Mouse (Mus musculus): ENCODE results near the gene Cbl.

Cbl gene

GRCm38 (mm10) chr9:44240399-44240798, 6.5 kb upstream of the Cbl start, which contains the start of gene Ccdc153:
Ccdc153 (plus strand) TSS chr9:44240676.
- DNase-seq (ENCODE audit: low read depth) = no peak

GRCm38 (mm10) chr9:44239447-44239846, 5.6 kb upstream of the Cbl start:
- DNase-seq (ENCODE audit: low read depth) = peak; percentile 52

GRCm38 (mm10) chr9:44238501-44239190, 4.8 kb upstream of the Cbl start:
- no peak for DNase-seq (ENCODE audit: low read depth)

DNA sequence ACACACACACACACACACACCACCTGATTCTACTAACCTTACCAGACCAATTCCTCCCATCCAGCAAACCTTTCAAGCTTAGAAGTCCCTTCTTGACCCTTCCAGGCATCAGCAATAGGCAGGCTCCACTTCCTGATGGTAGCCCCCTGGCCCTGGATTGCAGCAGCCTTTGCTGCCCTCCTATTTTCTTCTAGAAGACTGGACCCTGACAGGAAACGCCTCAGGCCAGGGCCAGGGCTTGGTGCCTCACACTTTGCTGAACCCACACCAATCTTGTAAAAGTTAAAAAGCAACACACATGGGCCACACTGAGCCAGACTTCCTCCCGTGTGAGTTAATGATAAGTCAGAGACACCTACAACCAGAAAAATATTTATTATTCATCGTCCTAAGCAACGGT, 3.3 kb upstream of the Cbl start:
- DNase-seq (ENCODE audit: low read depth) = no peak

DNA sequence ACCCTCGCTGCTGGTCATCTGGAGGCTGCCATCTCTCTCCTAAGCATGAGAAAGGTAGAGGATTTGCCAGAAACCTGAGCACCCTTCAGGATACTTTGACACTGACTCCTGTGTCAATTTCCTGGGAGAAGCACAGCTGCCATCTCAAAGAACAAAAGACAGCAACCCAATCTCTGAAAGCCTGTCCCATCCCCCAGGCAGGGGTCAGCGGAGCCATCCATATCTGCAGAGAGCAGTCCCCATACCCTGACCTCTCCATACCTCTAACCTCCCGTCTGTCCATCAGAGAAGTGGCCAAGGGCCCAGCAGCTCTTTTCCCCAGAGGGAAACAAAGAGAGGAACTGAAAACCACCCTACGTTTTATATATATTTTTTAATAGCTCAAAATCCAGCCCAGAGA, 2.8 kb upstream of the Cbl start:
- DNase-seq (ENCODE audit: low read depth) = no peak

- peak; percentile 73 for DNase-seq (ENCODE audit: low read depth)
These were observed 904 bp upstream of the Cbl start for GRCm38 (mm10) chr9:44234479-44235427.

DNA sequence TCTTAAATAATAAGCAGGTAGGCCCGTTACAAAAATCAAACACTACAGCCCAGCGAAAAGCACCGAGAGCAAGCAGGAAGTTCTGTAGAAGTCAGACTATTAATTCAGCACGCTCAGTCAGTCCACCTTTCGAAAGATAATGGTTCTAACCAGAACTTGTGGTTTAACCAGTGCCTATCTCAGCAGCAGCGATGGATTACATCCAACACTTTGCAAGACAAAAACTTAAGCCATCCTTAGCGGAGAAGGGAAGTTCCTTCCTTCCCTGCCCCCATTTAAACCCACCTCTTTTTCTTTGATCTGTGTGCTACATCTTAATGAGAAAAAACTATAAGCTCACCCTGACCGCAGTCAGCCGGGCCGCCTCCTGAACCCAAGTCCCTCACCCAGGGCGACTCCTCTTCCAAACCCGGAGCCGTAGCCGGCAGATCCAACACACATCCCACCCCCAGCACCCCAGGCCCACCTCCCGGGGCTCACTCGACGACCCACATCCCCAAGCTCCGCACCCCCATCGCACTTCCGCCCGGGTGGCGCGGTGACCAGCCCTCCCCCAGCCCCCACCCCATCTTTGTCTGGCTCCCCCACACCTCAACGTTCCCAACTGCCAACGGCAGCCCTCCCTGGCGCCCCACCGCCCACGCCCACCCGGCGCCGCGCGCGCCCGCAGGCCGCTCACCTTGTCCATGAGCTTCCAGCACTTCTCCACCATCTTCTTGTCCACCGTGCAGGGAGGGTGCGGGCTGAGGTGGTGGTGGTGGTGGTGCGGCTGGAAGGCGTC, 638 bp downstream of the Cbl start:
- no peak for DNase-seq (ENCODE audit: low read depth)

DNA sequence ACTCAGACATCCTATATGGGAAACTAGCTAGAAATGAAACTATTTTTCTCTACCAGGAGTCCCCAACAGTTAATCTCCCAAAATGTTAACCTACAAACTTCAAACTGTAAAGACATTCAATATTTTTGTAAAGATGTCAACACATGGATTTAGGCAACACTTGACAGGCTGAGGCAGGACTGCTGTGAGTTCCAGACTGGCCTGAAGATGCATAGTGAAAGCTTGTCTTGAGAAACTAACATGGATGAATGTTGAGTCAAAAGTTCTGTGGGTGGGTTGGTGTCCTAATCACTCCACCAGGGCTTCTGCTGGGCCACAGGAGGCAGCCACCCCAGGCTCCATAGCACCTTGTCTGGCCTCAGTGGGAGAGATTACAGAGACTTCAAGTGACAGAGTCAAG, 2.2 kb downstream of the Cbl start:
- DNase-seq (ENCODE audit: low read depth) = no peak

- no peak for DNase-seq (ENCODE audit: low read depth)
These were observed 7.9 kb downstream of the Cbl start for GRCm38 (mm10) chr9:44225993-44226392.

- DNase-seq (ENCODE audit: low read depth) = peak; percentile 39
These were observed 20.3 kb downstream of the Cbl start for GRCm38 (mm10) chr9:44213538-44213937.

GRCm38 (mm10) chr9:44212406-44212805, 21.4 kb downstream of the Cbl start:
- DNase-seq (ENCODE audit: low read depth) = no peak

DNA sequence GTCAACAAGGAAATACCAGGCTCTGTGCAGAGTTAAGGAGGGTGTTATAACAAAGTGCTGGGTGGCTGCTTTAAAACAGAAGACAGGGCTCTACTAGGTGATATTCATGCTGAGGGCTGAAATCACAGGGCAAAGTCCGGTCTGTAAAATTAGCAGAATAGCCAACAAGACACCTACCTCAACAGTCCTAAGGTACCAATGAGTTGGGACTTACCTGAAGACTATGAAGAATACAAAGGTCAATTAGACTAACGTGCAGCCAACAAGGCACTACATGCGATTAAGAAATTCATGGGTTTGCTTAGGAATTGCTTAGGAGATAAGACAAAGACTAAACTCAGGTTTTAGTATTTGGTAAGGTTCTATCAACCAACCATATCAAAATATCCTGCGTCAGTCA, 24.4 kb downstream of the Cbl start:
- no peak for DNase-seq (ENCODE audit: low read depth)

GRCm38 (mm10) chr9:44207840-44208239, 26.0 kb downstream of the Cbl start:
- DNase-seq (ENCODE audit: low read depth) = no peak

DNA sequence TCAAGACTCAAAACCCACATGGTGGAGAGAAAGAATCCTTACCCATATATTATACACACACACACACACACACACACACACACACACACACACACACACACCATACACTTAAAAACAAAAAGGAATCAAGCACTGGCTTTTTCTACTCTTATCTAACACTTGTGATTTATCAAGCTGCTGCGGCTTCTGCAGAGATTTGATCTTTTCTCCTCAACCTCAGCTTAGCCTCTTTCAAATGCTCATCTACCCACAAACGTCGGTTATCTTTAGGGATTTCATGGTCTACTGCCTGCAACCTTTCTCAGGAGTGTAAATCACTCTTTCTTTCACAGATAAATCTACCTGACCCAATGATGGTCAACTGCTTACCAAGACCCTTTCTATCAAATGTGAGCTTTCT, 33.4 kb downstream of the Cbl start:
- no peak for DNase-seq (ENCODE audit: low read depth)

GRCm38 (mm10) chr9:44199580-44199979, 34.3 kb downstream of the Cbl start:
- DNase-seq (ENCODE audit: low read depth) = no peak

DNA sequence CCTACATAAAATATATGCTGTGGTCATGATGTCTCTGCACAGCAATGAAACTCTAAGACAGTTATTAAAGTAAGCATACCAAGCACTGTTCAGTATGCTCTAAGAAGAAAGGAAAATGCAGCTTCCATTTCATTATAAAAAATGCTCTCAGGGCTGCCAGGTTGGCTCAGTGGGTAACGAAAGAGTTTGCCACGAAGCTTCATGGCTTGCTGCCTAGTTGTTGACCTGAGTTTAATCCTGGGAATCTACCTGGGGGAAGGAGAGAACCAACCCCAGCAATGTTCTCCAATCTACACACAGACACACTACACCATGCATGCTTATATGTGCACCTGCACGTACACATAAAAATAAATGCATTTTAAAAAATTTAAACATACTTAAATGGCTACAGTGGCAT, 34.7 kb downstream of the Cbl start:
- no peak for DNase-seq (ENCODE audit: low read depth)

DNA sequence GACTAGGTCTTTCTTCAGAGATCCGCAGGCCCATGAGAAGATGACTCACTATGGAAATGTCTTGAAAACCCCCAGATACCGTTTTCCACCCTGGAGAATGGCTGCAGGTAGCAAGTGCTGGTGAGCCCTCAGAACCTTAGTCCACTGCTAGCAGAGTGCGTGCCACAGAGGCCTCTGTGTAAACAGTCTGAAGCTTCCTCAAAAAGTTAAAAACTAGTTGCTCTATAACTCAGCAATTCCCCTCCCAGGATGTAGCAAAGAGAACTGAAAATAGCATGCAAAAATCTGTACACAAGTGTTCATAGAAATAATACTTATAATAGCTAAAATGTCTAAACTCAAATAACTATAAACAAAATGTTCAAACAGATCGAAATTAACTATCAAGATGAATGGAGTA, 37.5 kb downstream of the Cbl start:
- DNase-seq (ENCODE audit: low read depth) = no peak

DNA sequence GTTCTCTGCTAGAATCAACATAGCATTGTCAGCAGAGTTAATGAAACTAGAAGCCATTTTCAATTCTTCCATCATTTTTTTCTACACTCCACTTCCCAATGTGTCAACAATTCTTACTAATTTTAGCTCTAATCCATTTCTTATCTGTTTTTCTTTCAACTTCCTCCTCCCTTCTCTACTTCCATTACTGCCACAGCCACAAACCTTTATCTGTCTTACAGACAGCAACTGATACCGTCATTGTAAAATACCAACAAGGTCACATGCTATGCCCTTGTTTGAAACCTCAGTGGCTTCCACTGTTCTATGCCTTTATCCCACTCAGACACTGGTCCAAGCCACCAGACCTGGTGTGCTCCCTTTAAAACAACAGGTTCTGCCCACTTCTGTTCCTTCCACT, 39.8 kb downstream of the Cbl start:
- no peak for DNase-seq (ENCODE audit: low read depth)

DNA sequence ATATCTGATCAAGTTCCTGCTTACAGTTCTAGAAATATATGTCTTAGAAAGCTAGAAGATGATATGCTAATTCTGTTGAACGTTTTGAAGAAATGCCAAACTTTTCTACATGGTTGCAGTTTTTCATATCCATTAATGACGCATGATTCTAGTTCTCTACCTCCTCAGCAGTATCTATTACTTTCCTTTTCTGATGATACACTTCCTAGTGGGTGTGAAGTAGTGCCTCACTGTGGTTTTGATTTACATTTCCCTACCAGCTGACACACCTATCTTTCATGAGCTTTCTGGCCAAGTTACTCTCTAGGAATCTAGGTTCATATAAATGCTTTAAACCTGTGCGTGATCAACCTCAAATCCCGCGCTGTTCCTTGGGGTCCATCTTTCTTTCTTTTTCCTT, 41.1 kb downstream of the Cbl start:
- no peak for DNase-seq (ENCODE audit: low read depth)

GRCm38 (mm10) chr9:44192312-44192711, 41.5 kb downstream of the Cbl start:
- no peak for DNase-seq (ENCODE audit: low read depth)

- DNase-seq (ENCODE audit: low read depth) = peak; percentile 29
These were observed 42.7 kb downstream of the Cbl start for GRCm38 (mm10) chr9:44191166-44191565.

GRCm38 (mm10) chr9:44188223-44188622, 45.6 kb downstream of the Cbl start:
- DNase-seq (ENCODE audit: low read depth) = no peak

DNA sequence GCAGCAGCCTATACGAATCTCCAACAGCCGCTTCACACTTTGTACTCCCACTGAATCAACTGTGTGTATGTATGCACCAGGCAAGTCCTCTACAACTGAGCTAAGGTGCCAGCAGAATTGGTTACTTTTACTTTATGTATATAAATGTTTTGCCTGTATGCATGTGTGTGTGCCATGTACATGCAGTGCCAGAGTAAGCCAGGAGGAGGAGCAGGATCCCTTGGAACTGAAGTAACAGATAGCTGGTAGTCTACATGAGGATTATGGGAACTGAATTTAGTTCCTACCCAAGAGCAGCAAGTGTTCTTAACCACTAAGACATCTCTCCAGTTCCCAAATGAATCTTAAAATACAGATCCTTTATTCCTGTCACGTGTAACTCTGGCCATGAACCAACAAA, 51.6 kb downstream of the Cbl start:
- peak; percentile 39 for DNase-seq (ENCODE audit: low read depth)

Data from c-Kit-positive CD71-negative TER-119-negative erythroid progenitor cells, embryonic 14.5 days (primary cell).